Mouse (Mus musculus): ENCODE data around the gene Mrgprh.

DNA sequence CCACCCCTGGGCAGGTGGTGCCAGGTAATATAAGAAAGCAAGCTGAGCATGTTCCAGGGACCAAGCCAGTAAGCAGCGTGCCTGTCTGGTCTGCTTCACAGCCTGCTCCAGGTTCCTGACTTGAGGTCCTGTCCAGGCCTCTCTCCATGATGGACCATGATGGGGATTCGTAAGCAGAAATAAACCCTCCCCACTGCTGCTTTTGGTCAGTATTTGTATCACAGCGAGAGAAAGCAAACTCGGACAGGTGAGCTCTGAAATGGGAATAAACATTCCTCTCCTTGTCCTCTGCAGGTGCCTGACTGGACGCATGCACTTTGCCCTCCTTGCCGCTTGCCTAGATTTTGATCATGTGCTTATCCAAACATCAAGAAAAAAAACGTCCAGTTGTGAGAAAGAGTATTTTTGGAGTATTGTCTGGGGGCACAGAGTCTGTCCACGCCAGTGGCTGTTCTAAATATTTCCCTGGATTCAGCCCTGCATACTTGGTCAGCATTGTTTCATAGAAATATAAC is 16.8 kb upstream of the Mrgprh start:
- TF ChIP-seq CTCF (IDR thresholded peaks at IDR 0.05): no peak
- TF ChIP-seq EP300 (IDR thresholded peaks at IDR 0.05): no peak
